Mouse (Mus musculus) intestine, postnatal 0 days (tissue): ENCODE results near the gene Aco2. TPM values are rescaled to one million over a fixed set of nuclear protein-coding genes. Genes with fewer than 3 reads are reported as not detected.

ENCODE experiments used
- ATAC-seq: fragments of 200-750 bp; cut with Nextera tagmentation; 2 replicates; pipeline ENCODE4 v1.8.0; 2017; ENCODE audit warnings: mild to moderate bottlenecking, moderate TSS enrichment, moderate library complexity
- H3K27ac ChIP-seq: fragments of 300-500 bp; sonication (generic); 2 replicates; pipeline ENCODE4 v1.5.1; 2014; ENCODE audit warnings: mild to moderate bottlenecking, low read depth, low read length, moderate library complexity
- H3K27me3 ChIP-seq: fragments of 300-500 bp; sonication (generic); replicated peaks from 2 replicates; pipeline ENCODE4 v1.6.1; 2014; ENCODE audit warnings: low read length, mixed read lengths; ENCODE audit not compliant: control insufficient read depth, insufficient read depth
- H3K36me3 ChIP-seq: fragments of 300-500 bp; sonication (generic); 2 replicates; pipeline ENCODE4 v1.6.1; 2014; ENCODE audit warnings: mild to moderate bottlenecking, moderate library complexity; ENCODE audit not compliant: control insufficient read depth, insufficient read depth
- H3K4me1 ChIP-seq: fragments of 300-500 bp; sonication (generic); replicated peaks from 2 replicates; pipeline ENCODE4 v1.6.1; 2014; ENCODE audit warnings: antibody characterized with exemption, low read length, mixed read lengths; ENCODE audit not compliant: control insufficient read depth, insufficient read depth
- H3K4me2 ChIP-seq: fragments of 300-500 bp; sonication (generic); replicated peaks from 2 replicates; pipeline ENCODE4 v1.6.1; 2014; ENCODE audit warnings: low read depth, mild to moderate bottlenecking, moderate library complexity
- H3K4me3 ChIP-seq: fragments of 300-500 bp; sonication (generic); 2 replicates; pipeline ENCODE4 v1.5.1; 2014; ENCODE audit warnings: low read depth, low read length
- H3K9ac ChIP-seq: fragments of 300-500 bp; sonication (generic); 2 replicates; pipeline ENCODE4 v1.6.1; 2014; ENCODE audit warnings: mild to moderate bottlenecking, low read depth, low read length
- H3K9me3 ChIP-seq: fragments of 300-500 bp; sonication (generic); 2 replicates; pipeline ENCODE4 v1.6.1; 2016; ENCODE audit warnings: mixed run types; ENCODE audit not compliant: control insufficient read depth
- CTCF ChIP-seq: sonication (generic); IDR thresholded peaks from 2 replicates; pipeline ENCODE4 v1.5.1; 2016; ENCODE audit warnings: low read depth, mild to moderate bottlenecking, control low read depth, antibody characterized with exemption, moderate library complexity
- WGBS: fragments of 180-500 bp; shearing (Covaris S2); extraction: QIAGEN DNeasy Blood & Tissue Kit; methylation state at CpG from one replicate; pipeline ENCODE4 v1.1.7; 2014; 5-methylcytosine and 5-hydroxymethylcytosine counted together
- polyA plus RNA-seq: library from polyadenylated mRNA; unstranded; fragments of >200 nt; fragmentation: Nextera tagmentation; extraction: Ambion mirVana; gene quantifications from 2 replicates; pipeline ENCODE4 v1.2.1, GENCODE M21; 2015

Aco2 gene
- polyA plus RNA-seq, 1 experiment from 2014 or later = 209 TPM

GRCm38 (mm10) chr15:81928277-81928676 is 56.2 kb downstream of the Aco2 start:
- H3K27me3 ChIP-seq = no peaks in the 10 kb centered on the region
- no peaks in the 10 kb centered on the region for H3K9me3 ChIP-seq
- H3K9ac ChIP-seq = no peak overlapping the region
- no peak overlapping the region for H3K4me3 ChIP-seq
- H3K4me1 ChIP-seq = no peaks in the 10 kb centered on the region
- H3K27ac ChIP-seq = no peak overlapping the region
- no peak overlapping the region for H3K4me2 ChIP-seq
- no peaks in the 10 kb centered on the region for H3K36me3 ChIP-seq
- ATAC-seq = no peak
- TF ChIP-seq CTCF = no peak
- 55% methylated on average over 11 of the region's 11 CpGs for WGBS

DNA sequence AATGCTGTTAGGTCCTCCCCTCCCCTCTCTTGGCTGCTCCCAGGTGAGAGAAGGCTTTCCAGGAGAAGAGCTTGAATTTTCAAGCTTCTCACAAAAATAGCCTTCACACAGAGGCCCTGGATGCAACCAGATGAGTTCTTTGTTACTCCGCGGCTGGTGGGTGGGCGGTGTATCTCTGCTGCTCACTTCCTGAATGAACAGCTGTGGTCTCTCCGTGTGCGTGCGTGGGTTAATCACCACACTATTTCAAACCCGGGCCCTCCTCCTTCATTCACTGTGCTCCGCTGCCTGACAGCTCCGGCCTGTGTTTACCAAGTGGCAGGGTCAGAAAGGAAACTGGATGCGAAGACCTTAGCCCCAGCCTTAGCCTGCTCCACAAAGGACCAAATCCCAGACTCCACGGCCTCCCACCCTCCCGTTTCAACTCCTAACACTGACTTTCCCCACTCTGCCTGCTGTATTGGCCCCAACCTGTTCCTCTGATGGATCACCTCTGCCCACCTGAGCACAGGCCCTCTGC is 60.9 kb downstream of the Aco2 start:
- Histone ChIP-seq H3K27me3 (peaks cover 8% of the 10 kb centered on the region; the same call in 1 of the 2 replicates), H3K9me3 (no peaks in the 10 kb centered on the region), H3K36me3 (no peaks in the 10 kb centered on the region), H3K4me2 (no peak overlapping the region), H3K27ac (no peak overlapping the region), H3K4me3 (no peak overlapping the region), H3K9ac (no peak overlapping the region), H3K4me1 (0 out of 2 replicates have a peak, but pooled peaks cover 2% of the 10 kb centered on the region)
- TF ChIP-seq CTCF = no peak
- no peak for ATAC-seq
- 28% methylated on average over 12 of the region's 12 CpGs for WGBS

GRCm38 (mm10) chr15:81933986-81934385 is 61.9 kb downstream of the Aco2 start:
- Histone ChIP-seq H3K27ac (no peak overlapping the region), H3K4me2 (no peak overlapping the region), H3K9me3 (no peaks in the 10 kb centered on the region), H3K4me1 (0 out of 2 replicates have a peak, but pooled peaks cover 2% of the 10 kb centered on the region), H3K9ac (no peak overlapping the region), H3K27me3 (peaks cover 13% of the 10 kb centered on the region; the same call in 1 of the 2 replicates), H3K4me3 (no peak overlapping the region), H3K36me3 (no peaks in the 10 kb centered on the region)
- no peak for TF ChIP-seq CTCF
- WGBS = 100% methylated on average over 1 of the region's 1 CpGs
- no peak for ATAC-seq

DNA sequence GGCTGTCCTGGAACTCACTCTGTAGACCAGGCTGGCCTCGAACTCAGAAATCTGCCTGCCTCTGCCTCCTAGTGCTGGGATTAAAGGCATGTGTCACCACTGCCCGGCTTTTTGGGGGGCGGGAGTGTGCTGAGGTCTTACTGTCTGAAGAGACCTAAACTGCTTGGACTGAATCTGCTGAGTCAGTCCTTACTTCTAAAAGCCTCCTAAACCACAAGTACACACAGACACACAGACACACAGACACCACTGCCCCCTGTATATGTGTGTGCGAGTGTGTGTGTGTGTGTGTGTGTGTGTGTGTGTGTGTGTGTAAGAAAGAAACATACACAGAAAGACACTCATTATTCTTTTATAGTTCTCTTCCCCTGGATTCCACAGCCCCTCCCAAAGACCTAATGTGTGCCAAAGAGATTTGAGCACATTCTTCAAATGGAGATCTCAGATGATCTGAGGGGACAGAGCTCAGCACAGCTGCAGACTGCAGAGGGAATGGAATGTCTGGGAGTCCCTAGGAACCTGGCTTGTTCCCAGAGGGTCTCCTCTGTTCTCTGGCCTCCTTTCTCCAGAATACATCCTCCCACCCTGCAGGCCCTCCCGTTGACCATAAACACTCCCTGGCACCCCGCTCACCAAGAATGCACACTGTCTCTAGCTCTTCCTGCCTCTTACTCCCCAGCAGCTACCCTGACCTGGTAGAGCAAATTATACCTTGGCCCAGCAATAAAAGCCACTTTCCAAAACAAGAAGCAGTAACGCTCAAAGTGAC is 63.9 kb downstream of the Aco2 start:
- Histone ChIP-seq H3K4me1 (0 out of 2 replicates have a peak, but pooled peaks cover 2% of the 10 kb centered on the region), H3K27ac (no peak overlapping the region), H3K4me2 (peak overlapping the region; percentile 62), H3K36me3 (no peaks in the 10 kb centered on the region), H3K4me3 (peak overlapping the region; percentile 35), H3K27me3 (peaks cover 13% of the 10 kb centered on the region; the same call in 1 of the 2 replicates), H3K9me3 (no peaks in the 10 kb centered on the region), H3K9ac (no peak overlapping the region; the same call in 1 of the 2 replicates)
- ATAC-seq = no peak
- no peak for TF ChIP-seq CTCF
- WGBS = 53% methylated on average over 7 of the region's 7 CpGs

DNA sequence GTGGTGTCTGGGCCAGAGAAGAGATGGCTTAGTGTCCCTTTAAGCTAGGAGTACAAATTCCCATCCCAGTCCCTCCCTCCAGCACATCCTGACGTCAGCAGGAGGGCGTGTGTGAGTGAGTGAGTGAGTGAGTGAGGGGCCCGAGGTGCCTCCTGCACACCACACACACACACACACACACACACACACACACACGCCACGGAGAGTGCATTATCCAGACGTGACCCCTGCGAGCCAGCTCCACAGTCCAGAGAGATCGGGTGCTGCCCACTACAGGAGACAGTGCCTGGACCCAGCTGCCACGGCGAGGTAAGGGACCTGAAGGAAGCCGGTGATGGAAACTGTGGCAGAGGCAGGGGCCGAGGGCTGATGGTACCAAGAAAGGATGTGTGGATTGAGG is 64.6 kb downstream of the Aco2 start, which contains the start of gene Csdc2:
Csdc2 (plus strand) TSS at position 81 of the 400 bp plus-strand sequence.
- peak within 1 kb of the TSS; percentile 11 for H3K9ac ChIP-seq
- under 1% methylated on average over 12 of the region's 12 CpGs for WGBS
- peak; percentile 20; the same call in 1 of the 2 replicates for ATAC-seq

More for the DNA sequence above, 64.6 kb downstream of the Aco2 start, which contains the start of gene Csdc2:
- H3K4me2 ChIP-seq = peak within 1 kb of the TSS; percentile 62
- no peaks in the 10 kb centered on the region for H3K36me3 ChIP-seq
- TF ChIP-seq CTCF = peak; percentile 38; the same call in 1 of the 2 replicates
- H3K9me3 ChIP-seq = no peaks in the 10 kb centered on the region
- peak within 1 kb of the TSS; percentile 28; the same call in 1 of the 2 replicates for H3K27ac ChIP-seq
- H3K27me3 ChIP-seq = peaks cover 13% of the 10 kb centered on the region; the same call in 1 of the 2 replicates
- 0 out of 2 replicates have a peak, but pooled peaks cover 2% of the 10 kb centered on the region for H3K4me1 ChIP-seq
- peak within 1 kb of the TSS; percentile 35 for H3K4me3 ChIP-seq
